Mouse (Mus musculus): Measurements from ENCODE around the gene Ppp2r5d. TPM values are rescaled to one million over a fixed set of nuclear protein-coding genes. Genes with fewer than 3 reads are reported as not detected.

Ppp2r5d gene
- polyA plus RNA-seq, 1 experiment = 137 TPM

GRCm38 (mm10) chr17:46728021-46728420, 23.1 kb upstream of the Ppp2r5d start:
- TF ChIP-seq POLR2A (IDR thresholded peaks at IDR 0.05; ENCODE audit: borderline replicate concordance, insufficient read depth, low read length) (no peak), CTCF (IDR thresholded peaks at IDR 0.05; ENCODE audit: borderline replicate concordance, insufficient read depth, low read depth, low read length) (peak; percentile 37; the same call in 1 of the 2 replicates)
- WGBS = 52% methylated on average over 6 of the region's 6 CpGs
- H3K4me3 ChIP-seq (replicated peaks; ENCODE audit: insufficient read depth, low read depth, low read length) = no peak overlapping the region
- H3K27ac ChIP-seq (ENCODE audit: insufficient read depth, low read length) = no peak overlapping the region
- H3K4me1 ChIP-seq (ENCODE audit: control insufficient read depth, insufficient read depth, low read length) = peaks cover 28% of the 10 kb centered on the region
- no peaks in the 10 kb centered on the region for H3K27me3 ChIP-seq (ENCODE audit: control insufficient read depth, insufficient read depth, low read length)
- peak; percentile 34 to 48 for DNase-seq

GRCm38 (mm10) chr17:46727271-46727670, 22.4 kb upstream of the Ppp2r5d start:
- no peak overlapping the region for H3K4me3 ChIP-seq (replicated peaks; ENCODE audit: insufficient read depth, low read depth, low read length)
- peaks cover 28% of the 10 kb centered on the region for H3K4me1 ChIP-seq (ENCODE audit: control insufficient read depth, insufficient read depth, low read length)
- no peak for DNase-seq
- TF ChIP-seq POLR2A (IDR thresholded peaks at IDR 0.05; ENCODE audit: borderline replicate concordance, insufficient read depth, low read length) = no peak
- no peak for TF ChIP-seq CTCF (IDR thresholded peaks at IDR 0.05; ENCODE audit: borderline replicate concordance, insufficient read depth, low read depth, low read length)
- no peak overlapping the region for H3K27ac ChIP-seq (ENCODE audit: insufficient read depth, low read length)
- H3K27me3 ChIP-seq (ENCODE audit: control insufficient read depth, insufficient read depth, low read length) = no peaks in the 10 kb centered on the region
- 93% methylated on average over 11 of the region's 11 CpGs for WGBS

- Histone ChIP-seq H3K4me1 (ENCODE audit: control insufficient read depth, insufficient read depth, low read length) (peaks cover 28% of the 10 kb centered on the region), H3K27ac (ENCODE audit: insufficient read depth, low read length) (peak overlapping the region; percentile 40), H3K4me3 (replicated peaks; ENCODE audit: insufficient read depth, low read depth, low read length) (no peak overlapping the region), H3K27me3 (ENCODE audit: control insufficient read depth, insufficient read depth, low read length) (no peaks in the 10 kb centered on the region)
- DNase-seq = peak; percentile 85 to 89
- 14% methylated on average over 26 of the region's 26 CpGs for WGBS
- no peak for TF ChIP-seq POLR2A (IDR thresholded peaks at IDR 0.05; ENCODE audit: borderline replicate concordance, insufficient read depth, low read length)
- no peak for TF ChIP-seq CTCF (IDR thresholded peaks at IDR 0.05; ENCODE audit: borderline replicate concordance, insufficient read depth, low read depth, low read length)
These were observed 21.1 kb upstream of the Ppp2r5d start for GRCm38 (mm10) chr17:46725731-46726645.

GRCm38 (mm10) chr17:46725273-46725672, 20.4 kb upstream of the Ppp2r5d start:
- WGBS = 47% methylated on average over 9 of the region's 9 CpGs
- no peak for TF ChIP-seq POLR2A (IDR thresholded peaks at IDR 0.05; ENCODE audit: borderline replicate concordance, insufficient read depth, low read length)
- peak; percentile 43; the same call in 1 of the 2 replicates for TF ChIP-seq CTCF (IDR thresholded peaks at IDR 0.05; ENCODE audit: borderline replicate concordance, insufficient read depth, low read depth, low read length)
- H3K27me3 ChIP-seq (ENCODE audit: control insufficient read depth, insufficient read depth, low read length) = no peaks in the 10 kb centered on the region
- peaks cover 28% of the 10 kb centered on the region for H3K4me1 ChIP-seq (ENCODE audit: control insufficient read depth, insufficient read depth, low read length)
- H3K4me3 ChIP-seq (replicated peaks; ENCODE audit: insufficient read depth, low read depth, low read length) = no peak overlapping the region
- peak; percentile 38 to 55 for DNase-seq
- 0 out of 2 replicates have a peak overlapping the region, but pooled peaks have one; percentile 40 for H3K27ac ChIP-seq (ENCODE audit: insufficient read depth, low read length)

- H3K27ac ChIP-seq (ENCODE audit: insufficient read depth, low read length) = no peak overlapping the region
- H3K4me3 ChIP-seq (replicated peaks; ENCODE audit: insufficient read depth, low read depth, low read length) = no peak overlapping the region
- H3K27me3 ChIP-seq (ENCODE audit: control insufficient read depth, insufficient read depth, low read length) = no peaks in the 10 kb centered on the region
- 75% methylated on average over 20 of the region's 20 CpGs for WGBS
- no peak for DNase-seq
- H3K4me1 ChIP-seq (ENCODE audit: control insufficient read depth, insufficient read depth, low read length) = peaks cover 26% of the 10 kb centered on the region
- TF ChIP-seq CTCF (IDR thresholded peaks at IDR 0.05; ENCODE audit: borderline replicate concordance, insufficient read depth, low read depth, low read length) (no peak), POLR2A (IDR thresholded peaks at IDR 0.05; ENCODE audit: borderline replicate concordance, insufficient read depth, low read length) (no peak)
These were observed 19.7 kb upstream of the Ppp2r5d start for GRCm38 (mm10) chr17:46724477-46725084.

GRCm38 (mm10) chr17:46721077-46721476, 16.2 kb upstream of the Ppp2r5d start:
- Histone ChIP-seq H3K4me1 (ENCODE audit: control insufficient read depth, insufficient read depth, low read length) (peaks cover 7% of the 10 kb centered on the region; the same call in 1 of the 2 replicates), H3K4me3 (replicated peaks; ENCODE audit: insufficient read depth, low read depth, low read length) (no peak overlapping the region), H3K27me3 (ENCODE audit: control insufficient read depth, insufficient read depth, low read length) (no peaks in the 10 kb centered on the region), H3K27ac (ENCODE audit: insufficient read depth, low read length) (no peak overlapping the region)
- DNase-seq = no peak
- no peak for TF ChIP-seq CTCF (IDR thresholded peaks at IDR 0.05; ENCODE audit: borderline replicate concordance, insufficient read depth, low read depth, low read length)
- TF ChIP-seq POLR2A (IDR thresholded peaks at IDR 0.05; ENCODE audit: borderline replicate concordance, insufficient read depth, low read length) = no peak
- WGBS = 77% methylated on average over 7 of the region's 7 CpGs

GRCm38 (mm10) chr17:46714756-46715481, 10.0 kb upstream of the Ppp2r5d start:
- H3K4me3 ChIP-seq (replicated peaks; ENCODE audit: insufficient read depth, low read depth, low read length) = no peak overlapping the region
- H3K4me1 ChIP-seq (ENCODE audit: control insufficient read depth, insufficient read depth, low read length) = no peaks in the 10 kb centered on the region; the same call in 1 of the 2 replicates
- no peak for DNase-seq
- 90% methylated on average over 11 of the region's 11 CpGs for WGBS
- TF ChIP-seq CTCF (IDR thresholded peaks at IDR 0.05; ENCODE audit: borderline replicate concordance, insufficient read depth, low read depth, low read length) (no peak), POLR2A (IDR thresholded peaks at IDR 0.05; ENCODE audit: borderline replicate concordance, insufficient read depth, low read length) (no peak)
- no peak overlapping the region for H3K27ac ChIP-seq (ENCODE audit: insufficient read depth, low read length)
- no peaks in the 10 kb centered on the region for H3K27me3 ChIP-seq (ENCODE audit: control insufficient read depth, insufficient read depth, low read length)
